Mouse (Mus musculus) kidney, adult 2 months (tissue): Measurements from ENCODE around the gene Cyb561.

Source experiments
- CTCF ChIP-seq: fragments of 200-500 bp; conservative IDR thresholded peaks from 2 replicates; pipeline ENCODE4 v1.5.1; 2011; ENCODE audit warnings: low read depth, mild to moderate bottlenecking, control low read depth, low read length, moderate library complexity, mixed read lengths; ENCODE audit not compliant: insufficient read depth, insufficient read length
- POLR2A ChIP-seq: fragments of 200-500 bp; IDR thresholded peaks from one replicate; pipeline ENCODE4 v1.6.1; 2011; ENCODE audit warnings: low read depth, low read length, control low read depth

DNA sequence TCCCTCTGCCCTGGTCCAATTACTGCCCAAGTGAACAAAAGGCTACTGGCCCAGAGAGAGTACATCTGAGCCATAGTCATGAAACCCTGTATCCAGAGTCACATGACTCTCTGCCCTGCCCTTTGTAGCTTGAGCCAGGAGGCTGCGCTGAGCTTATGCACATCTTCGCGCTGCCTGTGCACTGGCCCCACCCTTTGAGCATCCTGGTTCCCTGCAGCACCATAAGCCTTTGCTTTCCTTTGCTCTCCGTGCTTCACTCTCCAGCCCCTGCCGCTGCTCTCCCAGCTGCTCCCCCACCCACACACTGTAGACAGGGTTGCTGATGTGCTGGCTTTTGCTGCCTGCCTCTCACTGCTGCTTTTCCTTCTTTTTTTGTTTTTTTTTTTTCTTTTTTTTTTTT is 39.6 kb downstream of the Cyb561 start:
- TF ChIP-seq CTCF (no peak), POLR2A (no peak)
